Mouse (Mus musculus) ES-E14 (cell line): Measurements from ENCODE around the gene Ccdc137. TPM values are rescaled to one million over a fixed set of nuclear protein-coding genes. Genes with fewer than 3 reads are reported as not detected.

Experiments
- DNase-seq: peaks from one replicate; pipeline ENCODE4 v3.0.0-alpha.2; 2013; ENCODE audit warnings: low read depth, low spot score
- H3K27ac ChIP-seq: 2 replicates; pipeline ENCODE4 v1.5.1; 2012; ENCODE audit warnings: low read depth, mild to moderate bottlenecking, low read length, moderate library complexity, mixed read lengths; ENCODE audit not compliant: poor library complexity, insufficient read depth, severe bottlenecking
- H3K36me3 ChIP-seq: 2 replicates; pipeline ENCODE4 v1.6.1; 2012; ENCODE audit warnings: mild to moderate bottlenecking, low read length, moderate library complexity, mixed read lengths; ENCODE audit not compliant: control insufficient read depth, poor library complexity, insufficient read depth, severe bottlenecking
- H3K4me1 ChIP-seq, 2 experiments: fragments of 150-350 bp in 1 of 2; sonication (generic) in 1 of 2; 2 replicates each; pipeline ENCODE4 v1.6.1; 2012; ENCODE audit warnings: low read length in 2 of 2, mild to moderate bottlenecking in 1 of 2, mixed read lengths in 1 of 2; ENCODE audit not compliant: control insufficient read depth in 2 of 2, insufficient read depth in 2 of 2, poor library complexity in 1 of 2
- H3K4me3 ChIP-seq, 2 experiments: fragments of 150-350 bp in 1 of 2; sonication (generic) in 1 of 2; 2 replicates each; pipeline ENCODE4 v1.5.1; 2012; ENCODE audit warnings: low read length in 2 of 2, low read depth in 1 of 2, mild to moderate bottlenecking in 1 of 2, mixed read lengths in 1 of 2; ENCODE audit not compliant: insufficient read depth in 1 of 2, poor library complexity in 1 of 2, severe bottlenecking in 1 of 2
- H3K9ac ChIP-seq: 2 replicates; pipeline ENCODE4 v1.6.1; 2012; ENCODE audit warnings: low read depth, mild to moderate bottlenecking, low read length, mixed read lengths; ENCODE audit not compliant: poor library complexity, insufficient read depth, severe bottlenecking
- H3K9me3 ChIP-seq: fragments of 150-350 bp; sonication (generic); 2 replicates; pipeline ENCODE4 v1.6.1; 2012; ENCODE audit warnings: low read depth, mild to moderate bottlenecking, low read length; ENCODE audit not compliant: control insufficient read depth, insufficient read depth
- CHD2 ChIP-seq: IDR thresholded peaks from 2 replicates; pipeline ENCODE4 v1.6.1; 2014; ENCODE audit warnings: mild to moderate bottlenecking, low read depth, low read length, inconsistent platforms
- HCFC1 ChIP-seq: IDR thresholded peaks from 2 replicates; pipeline ENCODE4 v1.6.1; 2012; ENCODE audit warnings: low read length, inconsistent platforms, borderline replicate concordance; ENCODE audit not compliant: insufficient read depth
- MAFK ChIP-seq: IDR thresholded peaks from 2 replicates; pipeline ENCODE4 v1.6.1; 2014; ENCODE audit warnings: mild to moderate bottlenecking, low read depth, low read length, inconsistent platforms; ENCODE audit not compliant: insufficient read depth
- ZC3H11A ChIP-seq: IDR thresholded peaks from 2 replicates; pipeline ENCODE4 v1.6.1; 2012; ENCODE audit warnings: low read depth, mild to moderate bottlenecking, inconsistent platforms, low read length, borderline replicate concordance
- ZNF384 ChIP-seq: IDR thresholded peaks from 2 replicates; pipeline ENCODE4 v1.6.1; 2012; ENCODE audit warnings: low read depth, low read length, inconsistent platforms
- in situ Hi-C, 2 experiments: fragments of 600-800 bp; cut with MboI; formaldehyde crosslinking; loops; one replicate each; pipeline ENCODE4 v1.15.1; 2025; ENCODE audit warnings: low sequenced_read_pairs in 2 of 2, inconsistent platforms in 1 of 2; ENCODE audit not compliant: unreplicated experiment in 2 of 2
- total RNA-seq: library from RNA; depleted of rRNA; stranded (reverse); fragments of 300-350 nt; gene quantifications from 2 replicates; pipeline ENCODE4 v1.2.3, GENCODE M21; 2012; rRNA removed

Ccdc137 gene
- total RNA-seq, 1 experiment: 24.6 TPM

DNA sequence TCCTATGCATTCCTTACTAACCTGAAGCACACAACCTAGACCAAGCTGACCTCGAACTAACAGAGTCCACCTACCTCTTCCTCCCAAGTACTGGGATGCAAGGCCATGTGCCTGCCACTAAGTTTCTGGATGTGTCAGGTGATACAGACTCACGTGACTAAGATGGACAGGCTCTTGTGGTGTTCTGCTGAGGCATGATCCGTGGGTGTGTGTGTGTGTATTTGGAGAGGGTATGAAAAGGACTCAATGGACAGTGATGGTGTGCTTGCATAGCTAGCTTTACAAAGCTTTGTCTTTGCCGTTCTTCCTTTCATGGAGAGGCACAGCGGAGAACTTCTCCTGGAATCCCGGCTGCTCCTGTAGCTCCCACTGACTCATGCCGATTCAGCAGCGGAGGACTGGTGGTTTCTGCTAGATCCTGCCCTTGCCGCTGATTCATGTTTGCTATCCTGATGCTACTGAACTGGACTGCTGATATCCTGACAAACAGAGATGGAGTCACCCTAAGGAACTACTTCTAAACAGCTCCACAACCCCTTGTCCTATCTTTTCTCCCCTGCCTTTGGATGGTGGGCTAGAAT, 50.5 kb downstream of the Ccdc137 start:
- no peaks in the 10 kb centered on the region for H3K36me3 ChIP-seq
- H3K4me3 ChIP-seq: no peak overlapping the region
- H3K9ac ChIP-seq: no peak overlapping the region
- no peaks in the 10 kb centered on the region for H3K9me3 ChIP-seq
- 0 out of 2 replicates have a peak, but pooled peaks have one; percentile 4 for TF ChIP-seq MAFK
- TF ChIP-seq ZC3H11A: no peak
- TF ChIP-seq HCFC1: no peak
- TF ChIP-seq ZNF384: no peak
- TF ChIP-seq CHD2: no peak
- in situ Hi-C loops: no loop called here
- DNase-seq: no peak
- H3K27ac ChIP-seq: no peak overlapping the region
- peaks cover 0 to 2% of the 10 kb centered on the region in 2 experiments; a peak in 1 of 4 replicates for H3K4me1 ChIP-seq

GRCm38 (mm10) chr11:120509940-120510339, 52.0 kb downstream of the Ccdc137 start:
- Histone ChIP-seq H3K4me3 (no peak overlapping the region), H3K9me3 (no peaks in the 10 kb centered on the region), H3K36me3 (no peaks in the 10 kb centered on the region), H3K4me1 (peaks cover 0 to 2% of the 10 kb centered on the region in 2 experiments; a peak in 1 of 4 replicates), H3K27ac (no peak overlapping the region), H3K9ac (no peak overlapping the region)
- no peak for DNase-seq
- in situ Hi-C loops: no loop called here
- TF ChIP-seq MAFK (0 out of 2 replicates have a peak, but pooled peaks have one; percentile 44), ZC3H11A (no peak), ZNF384 (no peak)

GRCm38 (mm10) chr11:120510375-120511030, 52.6 kb downstream of the Ccdc137 start:
- no peak for TF ChIP-seq ZNF384
- no peak for TF ChIP-seq ZC3H11A
- TF ChIP-seq CHD2: no peak
- no peak for TF ChIP-seq HCFC1
- Histone ChIP-seq H3K4me3 (no peak overlapping the region), H3K9me3 (no peaks in the 10 kb centered on the region), H3K4me1 (peaks cover 0 to 2% of the 10 kb centered on the region in 2 experiments; a peak in 1 of 4 replicates), H3K9ac (no peak overlapping the region), H3K27ac (no peak overlapping the region), H3K36me3 (no peaks in the 10 kb centered on the region)
- in situ Hi-C loops: no loop called here
- DNase-seq: no peak

- no peak overlapping the region for H3K27ac ChIP-seq
- in situ Hi-C loops: no loop called here
- TF ChIP-seq CHD2 (no peak), ZNF384 (no peak), ZC3H11A (no peak), HCFC1 (no peak), MAFK (no peak)
- no peaks in the 10 kb centered on the region for H3K9me3 ChIP-seq
- DNase-seq: no peak
- H3K4me1 ChIP-seq: peaks cover 0 to 3% of the 10 kb centered on the region in 2 experiments; a peak in 1 of 4 replicates
- H3K36me3 ChIP-seq: no peaks in the 10 kb centered on the region
- H3K9ac ChIP-seq: no peak overlapping the region
- H3K4me3 ChIP-seq: no peak overlapping the region
Measured at GRCm38 (mm10) chr11:120512790-120513453, 55.0 kb downstream of the Ccdc137 start.

Other genes starting within 250 kb of the Ccdc137 start
- 11.7 and 16.3 TPM in 2 replicates for gene Bahcc1, start 225.2 kb upstream of the Ccdc137 start, total RNA-seq
- gene Actg1, start 109.6 kb upstream of the Ccdc137 start, total RNA-seq: 1,716 and 2,367 TPM in 2 replicates
- gene Fscn2, start 96.6 kb upstream of the Ccdc137 start, total RNA-seq: 0.31 and 0.42 TPM in 2 replicates
- gene Faap100, start 79.4 kb upstream of the Ccdc137 start, total RNA-seq: 27.2 and 30.0 TPM in 2 replicates
- gene Nploc4, start 20.4 kb upstream of the Ccdc137 start, total RNA-seq: 35.6 and 57.7 TPM in 2 replicates
- gene Tspan10, start 15.5 kb upstream of the Ccdc137 start, total RNA-seq: not detected in 2 replicates
- gene Pde6g, start 4.6 kb upstream of the Ccdc137 start, total RNA-seq: not detected in 2 replicates
- 2.9 and 4.1 TPM in 2 replicates for gene Oxld1, start within 50 bp of the Ccdc137 start, total RNA-seq
- gene Arl16, start 9.5 kb downstream of the Ccdc137 start, total RNA-seq: 15.3 and 21.2 TPM in 2 replicates
- 100 and 136 TPM in 2 replicates for gene Mrpl12, start 26.5 kb downstream of the Ccdc137 start, total RNA-seq
- 30.2 and 35.0 TPM in 2 replicates for gene Slc25a10, start 33.7 kb downstream of the Ccdc137 start, total RNA-seq
- gene Gcgr, start 72.6 kb downstream of the Ccdc137 start, total RNA-seq: 0.40 and 0.53 TPM in 2 replicates
- gene Mcrip1, start 91.6 kb downstream of the Ccdc137 start, total RNA-seq: 18.9 and 20.2 TPM in 2 replicates
- not detected in 2 replicates for gene Ppp1r27, start 93.0 kb downstream of the Ccdc137 start, total RNA-seq
- gene P4hb, start 115.1 kb downstream of the Ccdc137 start, total RNA-seq: 904 and 977 TPM in 2 replicates
- 161 and 253 TPM in 2 replicates for gene Arhgdia, start 123.5 kb downstream of the Ccdc137 start, total RNA-seq
- 300 and 397 TPM in 2 replicates for gene Alyref, start 140.2 kb downstream of the Ccdc137 start, total RNA-seq
- 87.4 and 98.4 TPM in 2 replicates for gene Anapc11, start 140.3 kb downstream of the Ccdc137 start, total RNA-seq
- 0.69 and 0.94 TPM in 2 replicates for gene Npb, start 150.4 kb downstream of the Ccdc137 start, total RNA-seq
- gene Pcyt2, start 159.8 kb downstream of the Ccdc137 start, total RNA-seq: 88.6 and 188 TPM in 2 replicates
- 29.4 and 33.2 TPM in 2 replicates for gene Sirt7, start 167.1 kb downstream of the Ccdc137 start, total RNA-seq
- 42.6 and 48.4 TPM in 2 replicates for gene Mafg, start 175.5 kb downstream of the Ccdc137 start, total RNA-seq
- 19.0 and 19.6 TPM in 2 replicates for gene Pycr1, start 185.7 kb downstream of the Ccdc137 start, total RNA-seq
- 0.63 TPM in 1 of 2 replicates, not detected in the other for gene Myadml2, start 190.0 kb downstream of the Ccdc137 start, total RNA-seq
- 47.8 and 196 TPM in 2 replicates for gene Notum, start 203.1 kb downstream of the Ccdc137 start, total RNA-seq
- 85.2 and 144 TPM in 2 replicates for gene Aspscr1, start 214.9 kb downstream of the Ccdc137 start, total RNA-seq